In the genomic region with DNA sequence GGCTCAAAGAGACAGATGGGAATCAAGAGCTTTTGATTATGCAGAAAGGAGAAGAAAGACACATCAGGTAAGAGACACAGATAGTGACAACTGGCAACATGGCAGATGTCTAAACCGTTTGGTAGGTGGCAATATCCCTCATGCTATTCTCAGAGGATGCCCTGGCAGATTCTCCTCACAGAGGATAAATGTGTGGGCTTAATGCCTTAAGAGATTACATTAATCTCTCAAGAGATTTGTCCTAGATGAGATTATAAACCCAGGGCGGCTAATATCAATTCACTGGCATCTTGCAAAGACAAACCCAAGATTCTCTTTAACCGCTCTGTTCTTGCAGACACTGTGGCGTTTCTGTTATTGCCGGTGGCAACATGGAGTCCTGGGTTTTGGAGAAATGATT, we compare ENCODE assay signal across 29 mouse cellular contexts. TPM values are rescaled to one million over a fixed set of nuclear protein-coding genes. Genes with fewer than 3 reads are reported as not detected.
A peak's percentile ranks its signal among the peaks of the same experiment; 100 is the strongest.
DNase-seq lines count a peak whose midpoint lies in the region; ATAC-seq lines count a peak whose summit lies in the region.
"Had no signal": no experiment of that assay in that cellular context is flagged by ENCODE, and none has a peak within 500 bp of the region (broad histone marks: within the 10 kb centered on the region; RNA-seq: fewer than 3 reads in every experiment).

No protein-coding gene starts in this region.

- DNase-seq in midbrain, embryonic 14.5 days: peak; percentile 6
- peak; percentile 63 for DNase-seq in retina, adult 2 months (ENCODE audit: low read depth, low spot score)
- no peak for DNase-seq in retina, embryonic 14.5 days (ENCODE audit: low spot score)
- DNase-seq in urinary bladder, postnatal 25 days (ENCODE audit: low spot score): no peak
- DNase-seq: adrenal gland, adult 8-10 months; adrenal gland, postnatal 14 days; adrenal gland, postnatal 36 days; B cell, adult 2 months; cerebellum, adult 11-12 months; cerebellum, adult 2 months; cerebellum, adult 9-10 months; cerebellum, postnatal 10 days; cerebellum, postnatal 25 days had no signal

- H3K9me3 ChIP-seq in hindbrain, embryonic 16.5 days (ENCODE audit: control insufficient read depth, low read length): peaks cover 2% of the 10 kb centered on the region; the same call in 1 of the 2 replicates
- H3K9me3 ChIP-seq in hindbrain, embryonic 12.5 days (replicated peaks): 0 out of 2 replicates have a peak, but pooled peaks cover 6% of the 10 kb centered on the region
- H3K9me3 ChIP-seq in midbrain, embryonic 14.5 days (ENCODE audit: control insufficient read depth, low read length): peaks cover 3% of the 10 kb centered on the region; the same call in 1 of the 2 replicates
- no peaks in the 10 kb centered on the region for H3K9me3 ChIP-seq in midbrain, embryonic 13.5 days
- H3K9me3 ChIP-seq: embryonic facial prominence, embryonic 13.5 days; embryonic facial prominence, embryonic 15.5 days; forebrain, embryonic 10.5 days; forebrain, embryonic 12.5 days had no signal

- no peaks in the 10 kb centered on the region for H3K36me3 ChIP-seq in hindbrain, embryonic 16.5 days (ENCODE audit: control insufficient read depth, insufficient read depth, low read length)
- H3K36me3 ChIP-seq in hindbrain, embryonic 12.5 days: no peaks in the 10 kb centered on the region
- no peaks in the 10 kb centered on the region for H3K36me3 ChIP-seq in midbrain, embryonic 14.5 days (ENCODE audit: control insufficient read depth, insufficient read depth, low read length)
- H3K36me3 ChIP-seq in midbrain, embryonic 13.5 days: no peaks in the 10 kb centered on the region
- H3K36me3 ChIP-seq: embryonic facial prominence, embryonic 13.5 days; embryonic facial prominence, embryonic 15.5 days; forebrain, embryonic 10.5 days; forebrain, embryonic 12.5 days; G1E had no signal

- no peak overlapping the region for H3K4me2 ChIP-seq in hindbrain, embryonic 16.5 days (ENCODE audit: low read length)
- H3K4me2 ChIP-seq in hindbrain, embryonic 12.5 days (replicated peaks): no peak overlapping the region
- H3K4me2 ChIP-seq in midbrain, embryonic 14.5 days (ENCODE audit: low read length): no peak overlapping the region
- H3K4me2 ChIP-seq in midbrain, embryonic 13.5 days (replicated peaks): no peak overlapping the region
- H3K4me2 ChIP-seq: embryonic facial prominence, embryonic 13.5 days; embryonic facial prominence, embryonic 15.5 days; forebrain, embryonic 12.5 days had no signal

- H3K4me1 ChIP-seq in hindbrain, embryonic 16.5 days (ENCODE audit: control insufficient read depth, insufficient read depth, low read depth, low read length): no peaks in the 10 kb centered on the region
- no peaks in the 10 kb centered on the region for H3K4me1 ChIP-seq in hindbrain, embryonic 12.5 days
- H3K4me1 ChIP-seq in midbrain, embryonic 14.5 days (ENCODE audit: control insufficient read depth, insufficient read depth, low read length): no peaks in the 10 kb centered on the region
- no peaks in the 10 kb centered on the region for H3K4me1 ChIP-seq in midbrain, embryonic 13.5 days (replicated peaks)
- H3K4me1 ChIP-seq: embryonic facial prominence, embryonic 13.5 days; embryonic facial prominence, embryonic 15.5 days; forebrain, embryonic 12.5 days had no signal

- no peaks in the 10 kb centered on the region for H3K27me3 ChIP-seq in hindbrain, embryonic 16.5 days (replicated peaks; ENCODE audit: control insufficient read depth, insufficient read depth, low read length)
- H3K27me3 ChIP-seq in hindbrain, embryonic 12.5 days: no peaks in the 10 kb centered on the region
- no peaks in the 10 kb centered on the region for H3K27me3 ChIP-seq in midbrain, embryonic 14.5 days (ENCODE audit: control insufficient read depth, insufficient read depth, low read length)
- no peaks in the 10 kb centered on the region for H3K27me3 ChIP-seq in midbrain, embryonic 13.5 days
- H3K27me3 ChIP-seq: CH12.LX; embryonic facial prominence, embryonic 13.5 days; embryonic facial prominence, embryonic 15.5 days; forebrain, embryonic 12.5 days; Patski had no signal

- 73% methylated on average over 5 of the region's 5 CpGs for WGBS in hindbrain, embryonic 16.5 days
- 86% methylated on average over 5 of the region's 5 CpGs for WGBS in hindbrain, embryonic 12.5 days
- WGBS in midbrain, embryonic 14.5 days: 66% methylated on average over 5 of the region's 5 CpGs
- WGBS in midbrain, embryonic 13.5 days: 65% methylated on average over 5 of the region's 5 CpGs

- no peak overlapping the region for H3K9ac ChIP-seq in hindbrain, embryonic 16.5 days (ENCODE audit: low read depth, low read length)
- H3K9ac ChIP-seq in hindbrain, embryonic 12.5 days: no peak overlapping the region
- no peak overlapping the region for H3K9ac ChIP-seq in midbrain, embryonic 14.5 days (replicated peaks; ENCODE audit: low read length)
- H3K9ac ChIP-seq in midbrain, embryonic 13.5 days (replicated peaks): no peak overlapping the region
- H3K9ac ChIP-seq: embryonic facial prominence, embryonic 13.5 days; embryonic facial prominence, embryonic 15.5 days; forebrain, embryonic 12.5 days had no signal

- ATAC-seq in hindbrain, embryonic 16.5 days: peak; percentile 45; the same call in 1 of the 2 replicates
- ATAC-seq in hindbrain, embryonic 12.5 days (ENCODE audit: low FRiP score): no peak
- ATAC-seq in midbrain, embryonic 14.5 days (ENCODE audit: low FRiP score, low TSS enrichment): no peak
- ATAC-seq in midbrain, embryonic 13.5 days: no peak
- ATAC-seq: activated CD4-positive, CD25-positive, alpha-beta regulatory T cell, adult 4 months; CD4-positive, CD25-positive, alpha-beta regulatory T cell, adult 4 months; forebrain, embryonic 14.5 days; Patski had no signal

- no peak overlapping the region for H3K27ac ChIP-seq in hindbrain, embryonic 16.5 days (ENCODE audit: low read depth, low read length)
- no peak overlapping the region for H3K27ac ChIP-seq in hindbrain, embryonic 12.5 days
- H3K27ac ChIP-seq in midbrain, embryonic 14.5 days (replicated peaks; ENCODE audit: low read depth, low read length): no peak overlapping the region
- no peak overlapping the region for H3K27ac ChIP-seq in midbrain, embryonic 13.5 days
- H3K27ac ChIP-seq: embryonic facial prominence, embryonic 13.5 days; embryonic facial prominence, embryonic 15.5 days; forebrain, embryonic 10.5 days; forebrain, embryonic 12.5 days had no signal

- H3K4me3 ChIP-seq in hindbrain, embryonic 16.5 days (ENCODE audit: low read length): no peak overlapping the region
- no peak overlapping the region for H3K4me3 ChIP-seq in hindbrain, embryonic 12.5 days
- H3K4me3 ChIP-seq in midbrain, embryonic 14.5 days (replicated peaks; ENCODE audit: low read depth, low read length): no peak overlapping the region
- H3K4me3 ChIP-seq in midbrain, embryonic 13.5 days (replicated peaks): no peak overlapping the region
- H3K4me3 ChIP-seq: embryonic facial prominence, embryonic 13.5 days; embryonic facial prominence, embryonic 15.5 days; erythroblast, embryonic 14.5 days; forebrain, embryonic 10.5 days; forebrain, embryonic 12.5 days had no signal

RNA-seq across cellular contexts. Expression of a gene that starts 14.3 kb away (rescaled TPM):
- 0.09 TPM in 1 of 2 replicates, not detected in the other for polyA plus RNA-seq in hindbrain, embryonic 16.5 days (2015; fragmentation: Nextera tagmentation; extraction: Ambion mirVana)
- polyA plus RNA-seq in hindbrain, embryonic 12.5 days (2016; fragmentation: Nextera tagmentation; extraction: Ambion mirVana): not detected in 2 replicates
- polyA plus RNA-seq in midbrain, embryonic 14.5 days (2014; fragmentation: Nextera tagmentation; extraction: Ambion mirVana): not detected in 2 replicates
- polyA plus RNA-seq in midbrain, embryonic 13.5 days (2015; fragmentation: Nextera tagmentation; extraction: Ambion mirVana): not detected in 2 replicates
- polyA plus RNA-seq: activated CD4-positive, CD25-positive, alpha-beta regulatory T cell, adult 4 months; CD4-positive, CD25-positive, alpha-beta regulatory T cell, adult 4 months; cerebellum, adult 2 months; cortical plate, adult 2 months; embryonic facial prominence, embryonic 11.5 days; embryonic facial prominence, embryonic 13.5 days; embryonic facial prominence, embryonic 15.5 days; erythroblast, embryonic 14.5 days; forebrain, embryonic 10.5 days; forebrain, embryonic 12.5 days; G1E had no signal

RNA-seq across cellular contexts. Expression of a gene that starts 50.8 kb away (rescaled TPM):
- 8.4 and 9.5 TPM in 2 replicates for polyA plus RNA-seq in hindbrain, embryonic 16.5 days (2015; fragmentation: Nextera tagmentation; extraction: Ambion mirVana)
- 7.9 and 8.6 TPM in 2 replicates for polyA plus RNA-seq in hindbrain, embryonic 12.5 days (2016; fragmentation: Nextera tagmentation; extraction: Ambion mirVana)
- polyA plus RNA-seq in midbrain, embryonic 14.5 days (2014; fragmentation: Nextera tagmentation; extraction: Ambion mirVana): 6.3 and 8.7 TPM in 2 replicates
- 6.2 and 6.3 TPM in 2 replicates for polyA plus RNA-seq in midbrain, embryonic 13.5 days (2015; fragmentation: Nextera tagmentation; extraction: Ambion mirVana)
- polyA plus RNA-seq: erythroblast, embryonic 14.5 days; G1E had no signal

Comparison
In these comparisons a context has a peak if more than half of its experiments do, and no peak if none do; other contexts are left out.
1. DNase-seq: peak in midbrain, embryonic 14.5 days (single experiment) and retina, adult 2 months (single experiment); none in retina, embryonic 14.5 days (single experiment) and urinary bladder, postnatal 25 days (single experiment).